Mouse (Mus musculus) MEL-GATA-1-ER (cell line): ENCODE data around the gene Apof.
"Not testable (repeated sequence)": the region's sequence is repeated elsewhere in the genome, so short reads cannot be mapped to it uniquely, and the experiment has no call there.

Experiments used
- DNase-seq: peaks from one replicate; pipeline ENCODE4 v3.0.0-alpha.2; 2012; ENCODE audit warnings: low read depth; ENCODE audit errors: extremely low read depth

Apof gene

GRCm38 (mm10) chr10:128258953-128259352, 9.5 kb upstream of the Apof start:
- no peak for DNase-seq

GRCm38 (mm10) chr10:128259946-128260345, 8.5 kb upstream of the Apof start:
- DNase-seq: no peak

GRCm38 (mm10) chr10:128260376-128260775, 8.1 kb upstream of the Apof start:
- not testable (repeated sequence) for DNase-seq

- no peak for DNase-seq
Measured at GRCm38 (mm10) chr10:128262300-128262699, 6.2 kb upstream of the Apof start.

- DNase-seq: no peak
Measured at GRCm38 (mm10) chr10:128263393-128264310, 4.8 kb upstream of the Apof start.

GRCm38 (mm10) chr10:128269206-128269910, 887 bp downstream of the Apof start:
- no peak for DNase-seq

- peak; percentile 96 for DNase-seq
Measured at GRCm38 (mm10) chr10:128270287-128270841, 1.9 kb downstream of the Apof start, which contains the start of gene Stat2. Gene Stat2 (plus strand): TSS chr10:128270559.

GRCm38 (mm10) chr10:128270866-128271265, 2.4 kb downstream of the Apof start:
- peak; percentile 17 for DNase-seq

GRCm38 (mm10) chr10:128271883-128272282, 3.4 kb downstream of the Apof start:
- DNase-seq: no peak

GRCm38 (mm10) chr10:128272819-128273439, 4.5 kb downstream of the Apof start:
- not testable (repeated sequence) for DNase-seq

- DNase-seq: not testable (repeated sequence)
Measured at GRCm38 (mm10) chr10:128275374-128275773, 6.9 kb downstream of the Apof start.

- no peak for DNase-seq
Measured at GRCm38 (mm10) chr10:128278158-128278557, 9.7 kb downstream of the Apof start.

- DNase-seq: no peak
Measured at GRCm38 (mm10) chr10:128280943-128281342, 12.5 kb downstream of the Apof start.

- no peak for DNase-seq
Measured at GRCm38 (mm10) chr10:128281682-128282081, 13.2 kb downstream of the Apof start.

- no peak for DNase-seq
Measured at GRCm38 (mm10) chr10:128282886-128283450, 14.5 kb downstream of the Apof start.

GRCm38 (mm10) chr10:128283604-128284579, 15.4 kb downstream of the Apof start:
- no peak for DNase-seq

GRCm38 (mm10) chr10:128290594-128290993, 22.1 kb downstream of the Apof start:
- DNase-seq: not testable (repeated sequence)

- DNase-seq: peak; percentile 17
Measured at GRCm38 (mm10) chr10:128296370-128297090, 28.1 kb downstream of the Apof start.

- no peak for DNase-seq
Measured at GRCm38 (mm10) chr10:128297221-128297620, 28.8 kb downstream of the Apof start.
